ENCODE assay signal across 13 mouse cellular contexts in the genomic region with DNA sequence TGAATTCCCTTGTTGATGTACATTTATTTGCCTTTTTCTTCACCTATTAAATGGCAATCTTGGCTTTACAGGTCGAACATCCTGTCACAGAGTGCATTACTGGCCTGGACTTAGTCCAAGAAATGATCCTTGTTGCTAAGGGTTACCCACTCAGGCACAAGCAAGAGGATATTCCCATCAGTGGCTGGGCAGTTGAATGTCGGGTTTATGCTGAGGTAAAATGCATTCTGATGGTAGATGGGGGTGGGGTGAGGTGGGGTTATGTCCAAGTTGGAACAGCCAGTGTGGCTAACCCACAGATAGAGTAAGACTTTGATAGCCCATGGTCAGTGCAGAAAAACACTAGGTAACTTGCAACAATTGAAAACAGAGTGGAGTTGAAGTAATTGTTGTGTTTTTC.
A peak's percentile ranks its signal among the peaks of the same experiment; 100 is the strongest.
DNase-seq lines count a peak whose midpoint lies in the region; ATAC-seq lines count a peak whose summit lies in the region.
"Had no signal": no experiment of that assay in that cellular context is flagged by ENCODE, and none has a peak within 500 bp of the region (broad histone marks: within the 10 kb centered on the region; RNA-seq: fewer than 3 reads in every experiment).

No protein-coding gene starts in this region.

- H3K36me3 ChIP-seq in hindbrain, embryonic 11.5 days (ENCODE audit: control insufficient read depth, insufficient read depth, low read length), result no peaks in the 10 kb centered on the region
- H3K36me3 ChIP-seq in hindbrain, embryonic 12.5 days, result no peaks in the 10 kb centered on the region
- no peaks in the 10 kb centered on the region for H3K36me3 ChIP-seq in midbrain, embryonic 15.5 days (replicated peaks)
- H3K36me3 ChIP-seq in heart, embryonic 11.5 days (ENCODE audit: control insufficient read depth, insufficient read depth, low read length), result no peaks in the 10 kb centered on the region

- no peaks in the 10 kb centered on the region for H3K27me3 ChIP-seq in hindbrain, embryonic 11.5 days (ENCODE audit: control insufficient read depth, insufficient read depth, low read length)
- no peaks in the 10 kb centered on the region for H3K27me3 ChIP-seq in hindbrain, embryonic 12.5 days
- H3K27me3 ChIP-seq in midbrain, embryonic 15.5 days (replicated peaks), result no peaks in the 10 kb centered on the region
- H3K27me3 ChIP-seq in heart, embryonic 11.5 days (ENCODE audit: control insufficient read depth, insufficient read depth, low read length), result no peaks in the 10 kb centered on the region
- H3K27me3 ChIP-seq: CH12.LX; megakaryocyte, embryonic 14.5 days had no signal

- no peak for DNase-seq in hindbrain, embryonic 11.5 days (ENCODE audit: low spot score)
- DNase-seq in R1 (ENCODE audit: low read depth, low spot score), result peak; percentile 9
- peak; percentile 20 for DNase-seq in cerebellum, adult 8-10 months
- no peak for DNase-seq in layer of hippocampus, postnatal 10 days (ENCODE audit: low spot score in 2 of 2)
- DNase-seq: gastrocnemius, postnatal 10 days; kidney, adult 11 months; lung, adult 18-20 months had no signal

- no peak overlapping the region for H3K27ac ChIP-seq in hindbrain, embryonic 11.5 days (ENCODE audit: low read depth, low read length)
- no peak overlapping the region for H3K27ac ChIP-seq in hindbrain, embryonic 12.5 days
- 0 out of 2 replicates have a peak overlapping the region, but pooled peaks have one; percentile 3 for H3K27ac ChIP-seq in midbrain, embryonic 15.5 days
- no peak overlapping the region for H3K27ac ChIP-seq in heart, embryonic 11.5 days (ENCODE audit: low read depth, low read length)
- H3K27ac ChIP-seq: stomach, postnatal 0 days had no signal

- no peak overlapping the region for H3K4me3 ChIP-seq in hindbrain, embryonic 11.5 days (ENCODE audit: low read depth, low read length)
- no peak overlapping the region for H3K4me3 ChIP-seq in hindbrain, embryonic 12.5 days
- H3K4me3 ChIP-seq in midbrain, embryonic 15.5 days, result no peak overlapping the region
- H3K4me3 ChIP-seq in heart, embryonic 11.5 days (ENCODE audit: low read depth, low read length), result no peak overlapping the region

- H3K9ac ChIP-seq in hindbrain, embryonic 11.5 days (ENCODE audit: low read depth, low read length), result no peak overlapping the region
- H3K9ac ChIP-seq in hindbrain, embryonic 12.5 days, result no peak overlapping the region
- no peak overlapping the region for H3K9ac ChIP-seq in midbrain, embryonic 15.5 days
- H3K9ac ChIP-seq in heart, embryonic 11.5 days (ENCODE audit: low read depth, low read length), result no peak overlapping the region

- H3K4me1 ChIP-seq in hindbrain, embryonic 11.5 days (replicated peaks; ENCODE audit: control insufficient read depth, insufficient read depth, low read length), result no peaks in the 10 kb centered on the region
- peaks cover 17% of the 10 kb centered on the region for H3K4me1 ChIP-seq in hindbrain, embryonic 12.5 days
- peaks cover 11% of the 10 kb centered on the region for H3K4me1 ChIP-seq in midbrain, embryonic 15.5 days
- peaks cover 5% of the 10 kb centered on the region; the same call in 1 of the 2 replicates for H3K4me1 ChIP-seq in heart, embryonic 11.5 days (ENCODE audit: control insufficient read depth, insufficient read depth, low read length)

- 45% methylated on average over 2 of the region's 2 CpGs for WGBS in hindbrain, embryonic 11.5 days
- 45% methylated on average over 2 of the region's 2 CpGs for WGBS in hindbrain, embryonic 12.5 days
- 25% methylated on average over 2 of the region's 2 CpGs for WGBS in midbrain, embryonic 15.5 days
- WGBS in heart, embryonic 11.5 days (ENCODE audit: insufficient replicate concordance), result 47% methylated on average over 2 of the region's 2 CpGs

- no peak overlapping the region for H3K4me2 ChIP-seq in hindbrain, embryonic 11.5 days (replicated peaks; ENCODE audit: low read depth, low read length)
- H3K4me2 ChIP-seq in hindbrain, embryonic 12.5 days (replicated peaks), result no peak overlapping the region
- no peak overlapping the region for H3K4me2 ChIP-seq in midbrain, embryonic 15.5 days
- H3K4me2 ChIP-seq in heart, embryonic 11.5 days, result no peak overlapping the region

- 0 out of 2 replicates have a peak, but pooled peaks have one; percentile 12 for ATAC-seq in hindbrain, embryonic 11.5 days (ENCODE audit: low FRiP score)
- ATAC-seq in hindbrain, embryonic 12.5 days (ENCODE audit: low FRiP score), result no peak
- peak; percentile 80 for ATAC-seq in midbrain, embryonic 15.5 days (replicated peaks)
- no peak for ATAC-seq in heart, embryonic 11.5 days (replicated peaks; ENCODE audit: insufficient number of reproducible peaks, low FRiP score, low TSS enrichment)

- no peaks in the 10 kb centered on the region for H3K9me3 ChIP-seq in hindbrain, embryonic 11.5 days (ENCODE audit: control insufficient read depth, low read length)
- no peaks in the 10 kb centered on the region for H3K9me3 ChIP-seq in hindbrain, embryonic 12.5 days (replicated peaks)
- no peaks in the 10 kb centered on the region for H3K9me3 ChIP-seq in midbrain, embryonic 15.5 days
- no peaks in the 10 kb centered on the region for H3K9me3 ChIP-seq in heart, embryonic 11.5 days (replicated peaks; ENCODE audit: control insufficient read depth, low read length)
- H3K9me3 ChIP-seq: megakaryocyte, embryonic 14.5 days had no signal

Comparison
In these comparisons a context has a peak if more than half of its experiments do, and no peak if none do; other contexts are left out.
1. ATAC-seq: peak in hindbrain, embryonic 11.5 days (single experiment) and midbrain, embryonic 15.5 days (single experiment); none in hindbrain, embryonic 12.5 days (single experiment) and heart, embryonic 11.5 days (single experiment).
2. DNase-seq: peak in R1 (single experiment) and cerebellum, adult 8-10 months (single experiment); none in hindbrain, embryonic 11.5 days (single experiment) and layer of hippocampus, postnatal 10 days (0 of 2).